Mouse (Mus musculus) midbrain, embryonic 13.5 days (tissue): ENCODE measurements at regions not wholly inside any gene's neighbourhood (a gene's known extent, or its start where the extent isn't known, plus 50 kb on each side); places are given as distances from the start of the nearest gene placed in this dataset.

Source experiments
- ATAC-seq: fragments of 200-750 bp; cut with Nextera tagmentation; 2 replicates; pipeline ENCODE4 v1.8.0; 2017; ENCODE audit warnings: mild to moderate bottlenecking, moderate TSS enrichment, moderate library complexity
- H3K27ac ChIP-seq: fragments of 300-500 bp; sonication (generic); 2 replicates; pipeline ENCODE4 v1.5.1; 2015; ENCODE audit warnings: inconsistent platforms, mild to moderate bottlenecking, moderate library complexity
- H3K27me3 ChIP-seq: fragments of 300-500 bp; sonication (generic); 2 replicates; pipeline ENCODE4 v1.6.1; 2015; ENCODE audit warnings: mild to moderate bottlenecking, inconsistent platforms
- H3K36me3 ChIP-seq: fragments of 300-500 bp; sonication (generic); 2 replicates; pipeline ENCODE4 v1.6.1; 2015; ENCODE audit warnings: mild to moderate bottlenecking, inconsistent platforms
- H3K4me1 ChIP-seq: fragments of 300-500 bp; sonication (generic); replicated peaks from 2 replicates; pipeline ENCODE4 v1.6.1; 2015; ENCODE audit warnings: inconsistent platforms
- H3K4me2 ChIP-seq: fragments of 300-500 bp; sonication (generic); replicated peaks from 2 replicates; pipeline ENCODE4 v1.6.1; 2015; ENCODE audit warnings: moderate library complexity, mild to moderate bottlenecking, inconsistent platforms
- H3K4me3 ChIP-seq: fragments of 300-500 bp; sonication (generic); replicated peaks from 2 replicates; pipeline ENCODE4 v1.5.1; 2015; ENCODE audit warnings: mild to moderate bottlenecking, inconsistent platforms
- H3K9ac ChIP-seq: fragments of 300-500 bp; sonication (generic); replicated peaks from 2 replicates; pipeline ENCODE4 v1.6.1; 2015; ENCODE audit warnings: mild to moderate bottlenecking, inconsistent platforms
- H3K9me3 ChIP-seq: fragments of 300-500 bp; sonication (generic); 2 replicates; pipeline ENCODE4 v1.6.1; 2016; ENCODE audit warnings: mild to moderate bottlenecking, inconsistent platforms
- WGBS: fragments of 180-500 bp; shearing (Covaris S2); methylation state at CpG from one replicate; pipeline ENCODE4 v1.1.7; 2015; 5-methylcytosine and 5-hydroxymethylcytosine counted together

- WGBS = 81% methylated on average over 6 of the region's 6 CpGs
- Histone ChIP-seq H3K4me3 (no peak overlapping the region), H3K4me1 (no peaks in the 10 kb centered on the region), H3K4me2 (no peak overlapping the region), H3K27me3 (no peaks in the 10 kb centered on the region), H3K9me3 (no peaks in the 10 kb centered on the region), H3K36me3 (no peaks in the 10 kb centered on the region), H3K27ac (no peak overlapping the region), H3K9ac (no peak overlapping the region)
- no peak for ATAC-seq
These were observed 1382.9 kb upstream of the Tenm2 start for GRCm38 (mm10) chr11:38618707-38619106.

GRCm38 (mm10) chr11:38600971-38601370 lies 1365.2 kb upstream of the Tenm2 start:
- 75% methylated on average over 4 of the region's 4 CpGs for WGBS
- no peaks in the 10 kb centered on the region for H3K4me1 ChIP-seq
- ATAC-seq = no peak
- no peak overlapping the region for H3K4me2 ChIP-seq
- no peaks in the 10 kb centered on the region for H3K36me3 ChIP-seq
- no peaks in the 10 kb centered on the region for H3K27me3 ChIP-seq
- no peaks in the 10 kb centered on the region for H3K9me3 ChIP-seq
- H3K4me3 ChIP-seq = no peak overlapping the region
- no peak overlapping the region for H3K27ac ChIP-seq
- no peak overlapping the region for H3K9ac ChIP-seq

- Histone ChIP-seq H3K9ac (no peak overlapping the region), H3K36me3 (no peaks in the 10 kb centered on the region), H3K27me3 (no peaks in the 10 kb centered on the region), H3K4me3 (no peak overlapping the region), H3K4me1 (no peaks in the 10 kb centered on the region), H3K4me2 (no peak overlapping the region), H3K9me3 (no peaks in the 10 kb centered on the region), H3K27ac (no peak overlapping the region)
- WGBS = 69% methylated on average over 1 of the region's 1 CpGs
- no peak for ATAC-seq
These were observed 1332.8 kb upstream of the Tenm2 start for GRCm38 (mm10) chr11:38568515-38568914.

- Histone ChIP-seq H3K9me3 (no peaks in the 10 kb centered on the region), H3K4me1 (peaks cover 4% of the 10 kb centered on the region; the same call in 1 of the 2 replicates), H3K27ac (no peak overlapping the region), H3K4me3 (no peak overlapping the region), H3K36me3 (no peaks in the 10 kb centered on the region), H3K27me3 (no peaks in the 10 kb centered on the region), H3K9ac (no peak overlapping the region), H3K4me2 (no peak overlapping the region)
- ATAC-seq = peak; percentile 55; the same call in 1 of the 2 replicates
- 6% methylated on average over 8 of the region's 8 CpGs for WGBS
These were observed 1308.1 kb upstream of the Tenm2 start for GRCm38 (mm10) chr11:38543893-38544292.

- no peak overlapping the region for H3K27ac ChIP-seq
- no peak overlapping the region for H3K4me2 ChIP-seq
- 86% methylated on average over 2 of the region's 2 CpGs for WGBS
- H3K9me3 ChIP-seq = no peaks in the 10 kb centered on the region
- H3K9ac ChIP-seq = no peak overlapping the region
- H3K27me3 ChIP-seq = no peaks in the 10 kb centered on the region
- no peaks in the 10 kb centered on the region for H3K36me3 ChIP-seq
- H3K4me1 ChIP-seq = peaks cover 4% of the 10 kb centered on the region; the same call in 1 of the 2 replicates
- ATAC-seq = no peak
- H3K4me3 ChIP-seq = no peak overlapping the region
These were observed 1304.3 kb upstream of the Tenm2 start for GRCm38 (mm10) chr11:38540097-38540496.

- H3K36me3 ChIP-seq = no peaks in the 10 kb centered on the region
- 91% methylated on average over 2 of the region's 2 CpGs for WGBS
- no peak overlapping the region for H3K4me3 ChIP-seq
- ATAC-seq = no peak
- no peak overlapping the region for H3K9ac ChIP-seq
- H3K27ac ChIP-seq = no peak overlapping the region
- H3K4me2 ChIP-seq = no peak overlapping the region
- no peaks in the 10 kb centered on the region for H3K4me1 ChIP-seq
- H3K9me3 ChIP-seq = no peaks in the 10 kb centered on the region
- no peaks in the 10 kb centered on the region for H3K27me3 ChIP-seq
These were observed 1296.5 kb upstream of the Tenm2 start for GRCm38 (mm10) chr11:38532282-38532681.

- Histone ChIP-seq H3K27me3 (no peaks in the 10 kb centered on the region), H3K4me1 (no peaks in the 10 kb centered on the region), H3K27ac (no peak overlapping the region), H3K9ac (no peak overlapping the region), H3K36me3 (no peaks in the 10 kb centered on the region), H3K9me3 (no peaks in the 10 kb centered on the region), H3K4me2 (no peak overlapping the region), H3K4me3 (no peak overlapping the region)
- ATAC-seq = no peak
- WGBS = 87% methylated on average over 4 of the region's 4 CpGs
These were observed 1273.9 kb upstream of the Tenm2 start for GRCm38 (mm10) chr11:38509676-38510075.

- Histone ChIP-seq H3K9me3 (no peaks in the 10 kb centered on the region), H3K4me2 (no peak overlapping the region), H3K4me3 (no peak overlapping the region), H3K36me3 (no peaks in the 10 kb centered on the region), H3K9ac (no peak overlapping the region), H3K4me1 (no peaks in the 10 kb centered on the region), H3K27ac (no peak overlapping the region), H3K27me3 (no peaks in the 10 kb centered on the region)
- ATAC-seq = no peak
- WGBS = 91% methylated on average over 2 of the region's 2 CpGs
These were observed 1228.5 kb upstream of the Tenm2 start for GRCm38 (mm10) chr11:38464239-38464596.

GRCm38 (mm10) chr11:38463568-38464238 lies 1227.9 kb upstream of the Tenm2 start:
- Histone ChIP-seq H3K4me3 (no peak overlapping the region), H3K9ac (no peak overlapping the region), H3K27ac (no peak overlapping the region), H3K4me1 (no peaks in the 10 kb centered on the region), H3K27me3 (no peaks in the 10 kb centered on the region), H3K9me3 (no peaks in the 10 kb centered on the region), H3K4me2 (no peak overlapping the region), H3K36me3 (no peaks in the 10 kb centered on the region)
- WGBS = 76% methylated on average over 4 of the region's 4 CpGs
- ATAC-seq = no peak

GRCm38 (mm10) chr11:38443291-38443690 lies 1207.5 kb upstream of the Tenm2 start:
- WGBS = 81% methylated on average over 5 of the region's 5 CpGs

GRCm38 (mm10) chr11:38410302-38410701 lies 1174.5 kb upstream of the Tenm2 start:
- no peaks in the 10 kb centered on the region for H3K36me3 ChIP-seq
- no peaks in the 10 kb centered on the region for H3K4me1 ChIP-seq
- no peaks in the 10 kb centered on the region for H3K27me3 ChIP-seq
- no peaks in the 10 kb centered on the region for H3K9me3 ChIP-seq
- no peak for ATAC-seq
- WGBS = 21% methylated on average over 1 of the region's 1 CpGs
- H3K4me3 ChIP-seq = no peak overlapping the region
- H3K4me2 ChIP-seq = no peak overlapping the region
- no peak overlapping the region for H3K9ac ChIP-seq
- no peak overlapping the region for H3K27ac ChIP-seq

More at GRCm38 (mm10) chr11:38443291-38443690, 1207.5 kb upstream of the Tenm2 start:
- no peaks in the 10 kb centered on the region for H3K4me1 ChIP-seq
- H3K4me2 ChIP-seq = no peak overlapping the region
- H3K4me3 ChIP-seq = no peak overlapping the region
- no peak overlapping the region for H3K9ac ChIP-seq
- no peaks in the 10 kb centered on the region for H3K9me3 ChIP-seq
- H3K27ac ChIP-seq = no peak overlapping the region
- no peak for ATAC-seq
- no peaks in the 10 kb centered on the region for H3K27me3 ChIP-seq
- no peaks in the 10 kb centered on the region for H3K36me3 ChIP-seq

GRCm38 (mm10) chr11:38397771-38398170 lies 1162.0 kb upstream of the Tenm2 start:
- no peaks in the 10 kb centered on the region for H3K36me3 ChIP-seq
- ATAC-seq = no peak
- H3K27me3 ChIP-seq = no peaks in the 10 kb centered on the region
- no peak overlapping the region for H3K4me2 ChIP-seq
- H3K27ac ChIP-seq = no peak overlapping the region
- H3K9ac ChIP-seq = no peak overlapping the region
- no peaks in the 10 kb centered on the region for H3K9me3 ChIP-seq
- H3K4me1 ChIP-seq = 0 out of 2 replicates have a peak, but pooled peaks cover 3% of the 10 kb centered on the region
- H3K4me3 ChIP-seq = no peak overlapping the region

- 88% methylated on average over 2 of the region's 2 CpGs for WGBS
These were observed 1151.2 kb upstream of the Tenm2 start for GRCm38 (mm10) chr11:38386958-38387357.

More at GRCm38 (mm10) chr11:38386958-38387357, 1151.2 kb upstream of the Tenm2 start:
- H3K36me3 ChIP-seq = no peaks in the 10 kb centered on the region
- no peak for ATAC-seq
- no peaks in the 10 kb centered on the region for H3K27me3 ChIP-seq
- no peak overlapping the region for H3K9ac ChIP-seq
- H3K4me1 ChIP-seq = no peaks in the 10 kb centered on the region
- no peak overlapping the region for H3K4me2 ChIP-seq
- H3K4me3 ChIP-seq = no peak overlapping the region
- H3K9me3 ChIP-seq = no peaks in the 10 kb centered on the region
- H3K27ac ChIP-seq = no peak overlapping the region
